ENCODE assay signal across 8 mouse cellular contexts in genomic region chr7:102223883-102224738, GRCm38 (mm10). TPM values are rescaled to one million over a fixed set of nuclear protein-coding genes. Genes with fewer than 3 reads are reported as not detected.
DNase-seq lines count a peak whose midpoint lies in the region; ATAC-seq lines count a peak whose summit lies in the region.

No protein-coding gene starts in this region.

- 81% methylated on average over 5 of the region's 5 CpGs for WGBS in heart, embryonic 13.5 days
- WGBS in heart, embryonic 11.5 days (ENCODE audit: insufficient replicate concordance) = 86% methylated on average over 5 of the region's 5 CpGs
- WGBS in liver, embryonic 11.5 days = 79% methylated on average over 5 of the region's 5 CpGs

- H3K27me3 ChIP-seq in heart, embryonic 13.5 days (replicated peaks) = no peaks in the 10 kb centered on the region
- no peaks in the 10 kb centered on the region for H3K27me3 ChIP-seq in heart, embryonic 11.5 days (ENCODE audit: control insufficient read depth, insufficient read depth, low read length)
- no peaks in the 10 kb centered on the region for H3K27me3 ChIP-seq in liver, embryonic 11.5 days (replicated peaks; ENCODE audit: control insufficient read depth, insufficient read depth, low read length)

- no peak overlapping the region for H3K27ac ChIP-seq in heart, embryonic 13.5 days (replicated peaks)
- H3K27ac ChIP-seq in heart, embryonic 11.5 days (ENCODE audit: low read depth, low read length) = no peak overlapping the region
- H3K27ac ChIP-seq in liver, embryonic 11.5 days (ENCODE audit: low read depth, low read length) = no peak overlapping the region

- no peak for ATAC-seq in heart, embryonic 13.5 days (ENCODE audit: extremely low read depth, insufficient number of reproducible peaks, low FRiP score, low TSS enrichment)
- no peak for ATAC-seq in heart, embryonic 11.5 days (replicated peaks; ENCODE audit: insufficient number of reproducible peaks, low FRiP score, low TSS enrichment)
- no peak for ATAC-seq in liver, embryonic 11.5 days (replicated peaks; ENCODE audit: low FRiP score)

- no peak overlapping the region for H3K9ac ChIP-seq in heart, embryonic 13.5 days
- no peak overlapping the region for H3K9ac ChIP-seq in heart, embryonic 11.5 days (ENCODE audit: low read depth, low read length)
- no peak overlapping the region for H3K9ac ChIP-seq in liver, embryonic 11.5 days (ENCODE audit: low read depth, low read length)

- no peaks in the 10 kb centered on the region for H3K9me3 ChIP-seq in heart, embryonic 13.5 days
- no peaks in the 10 kb centered on the region for H3K9me3 ChIP-seq in heart, embryonic 11.5 days (replicated peaks; ENCODE audit: control insufficient read depth, low read length)
- no peaks in the 10 kb centered on the region for H3K9me3 ChIP-seq in liver, embryonic 11.5 days (ENCODE audit: control insufficient read depth, low read length)

- peaks cover 23% of the 10 kb centered on the region for H3K36me3 ChIP-seq in heart, embryonic 13.5 days
- no peaks in the 10 kb centered on the region for H3K36me3 ChIP-seq in heart, embryonic 11.5 days (ENCODE audit: control insufficient read depth, insufficient read depth, low read length)
- no peaks in the 10 kb centered on the region; the same call in 1 of the 2 replicates for H3K36me3 ChIP-seq in liver, embryonic 11.5 days (ENCODE audit: control insufficient read depth, insufficient read depth, low read length)

- 0 out of 2 replicates have a peak overlapping the region, but pooled peaks have one; percentile 64 for H3K4me3 ChIP-seq in heart, embryonic 13.5 days
- H3K4me3 ChIP-seq in heart, embryonic 11.5 days (ENCODE audit: low read depth, low read length) = no peak overlapping the region
- no peak overlapping the region for H3K4me3 ChIP-seq in liver, embryonic 11.5 days (ENCODE audit: low read depth, low read length)

- peak; percentile 61 for DNase-seq in ovary, postnatal 36 days (ENCODE audit: low spot score)
- no peak for DNase-seq in ovary, postnatal 14 days (ENCODE audit: low spot score)
- DNase-seq in liver, embryonic 11.5 days (ENCODE audit: low spot score) = no peak
- DNase-seq in testis, postnatal 10 days (ENCODE audit: low spot score) = peak; percentile 79
- no peak for DNase-seq in spleen, postnatal 4 days (ENCODE audit: low spot score in 2 of 2)
- DNase-seq in cerebellum, adult 9-10 months = no peak

- H3K4me2 ChIP-seq in heart, embryonic 13.5 days = peak overlapping the region; percentile 95
- no peak overlapping the region for H3K4me2 ChIP-seq in heart, embryonic 11.5 days
- peak overlapping the region; percentile 94 for H3K4me2 ChIP-seq in liver, embryonic 11.5 days

- peaks cover 13% of the 10 kb centered on the region for H3K4me1 ChIP-seq in heart, embryonic 13.5 days
- peaks cover 2% of the 10 kb centered on the region; the same call in 1 of the 2 replicates for H3K4me1 ChIP-seq in heart, embryonic 11.5 days (ENCODE audit: control insufficient read depth, insufficient read depth, low read length)
- peaks cover 7% of the 10 kb centered on the region; the same call in 1 of the 2 replicates for H3K4me1 ChIP-seq in liver, embryonic 11.5 days (replicated peaks; ENCODE audit: control insufficient read depth, insufficient read depth, low read length)

RNA-seq across cellular contexts. Expression of gene Pgap2, which starts 14.1 kb away (rescaled TPM):
- 56.3 and 61.3 TPM in 2 replicates for polyA plus RNA-seq in heart, embryonic 13.5 days (2015; fragmentation: Nextera tagmentation; extraction: Ambion mirVana)
- polyA plus RNA-seq in heart, embryonic 11.5 days (2014; fragmentation: Nextera tagmentation; extraction: Ambion mirVana) = 52.0 and 53.5 TPM in 2 replicates
- 40.0 and 45.5 TPM in 2 replicates for polyA plus RNA-seq in liver, embryonic 11.5 days (2014; fragmentation: Nextera tagmentation; extraction: Ambion mirVana)

RNA-seq across cellular contexts. Expression of gene Nup98, which starts 14.1 kb away (rescaled TPM):
- 21.1 and 22.0 TPM in 2 replicates for polyA plus RNA-seq in heart, embryonic 13.5 days (2015; fragmentation: Nextera tagmentation; extraction: Ambion mirVana)
- polyA plus RNA-seq in heart, embryonic 11.5 days (2014; fragmentation: Nextera tagmentation; extraction: Ambion mirVana) = 36.1 and 36.5 TPM in 2 replicates
- polyA plus RNA-seq in liver, embryonic 11.5 days (2014; fragmentation: Nextera tagmentation; extraction: Ambion mirVana) = 42.0 and 45.8 TPM in 2 replicates

RNA-seq across cellular contexts. Expression of gene Rhog, which starts 31.7 kb away (rescaled TPM):
- 43.8 and 46.5 TPM in 2 replicates for polyA plus RNA-seq in heart, embryonic 13.5 days (2015; fragmentation: Nextera tagmentation; extraction: Ambion mirVana)
- 47.5 and 59.6 TPM in 2 replicates for polyA plus RNA-seq in heart, embryonic 11.5 days (2014; fragmentation: Nextera tagmentation; extraction: Ambion mirVana)
- 76.8 and 81.1 TPM in 2 replicates for polyA plus RNA-seq in liver, embryonic 11.5 days (2014; fragmentation: Nextera tagmentation; extraction: Ambion mirVana)

RNA-seq across cellular contexts. Expression of gene Stim1, which starts 43.5 kb away (rescaled TPM):
- polyA plus RNA-seq in heart, embryonic 13.5 days (2015; fragmentation: Nextera tagmentation; extraction: Ambion mirVana) = 11.7 and 13.0 TPM in 2 replicates
- 9.1 and 13.5 TPM in 2 replicates for polyA plus RNA-seq in heart, embryonic 11.5 days (2014; fragmentation: Nextera tagmentation; extraction: Ambion mirVana)
- polyA plus RNA-seq in liver, embryonic 11.5 days (2014; fragmentation: Nextera tagmentation; extraction: Ambion mirVana) = 22.0 and 23.3 TPM in 2 replicates

Comparison
In these comparisons a context has a peak if more than half of its experiments do, and no peak if none do; other contexts are left out.
1. DNase-seq: peak in ovary, postnatal 36 days (single experiment) and testis, postnatal 10 days (single experiment); none in ovary, postnatal 14 days (single experiment), liver, embryonic 11.5 days (single experiment), spleen, postnatal 4 days (0 of 2) and cerebellum, adult 9-10 months (single experiment).